Mouse (Mus musculus): ENCODE data around the gene Epgn.

- TF ChIP-seq CTCF (IDR thresholded peaks at IDR 0.05; ENCODE audit: control insufficient read depth, insufficient read depth, insufficient replicate concordance, low read depth, low read length) (no peak), POLR2A (IDR thresholded peaks at IDR 0.05; ENCODE audit: control insufficient read depth, low read depth, low read length) (no peak)
These were observed 21.1 kb downstream of the Epgn start for GRCm38 (mm10) chr5:91048397-91048796.
